Comparison of ENCODE assay signal across 17 mouse cellular contexts in the genomic region with DNA sequence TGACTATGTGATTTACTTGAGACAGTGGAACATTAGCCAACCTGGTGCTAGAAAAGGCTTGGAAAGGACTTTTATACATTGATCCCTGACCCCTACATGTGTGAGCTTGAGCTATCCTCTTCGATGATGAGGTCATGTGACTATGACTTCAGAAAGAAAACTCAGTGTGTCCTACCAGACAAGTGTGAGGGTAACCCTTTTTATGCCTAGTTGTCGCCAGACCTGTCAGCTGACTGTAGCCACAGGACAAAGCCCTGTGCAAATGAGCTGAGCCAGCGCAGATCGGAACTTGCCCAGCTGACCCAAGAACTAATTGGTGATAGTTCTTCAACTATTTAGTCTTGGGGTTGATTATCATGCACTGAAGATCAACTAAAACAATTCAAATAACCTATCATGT.
"Had no signal": no experiment of that assay in that cellular context is flagged by ENCODE, and none has a peak within 500 bp of the region (broad histone marks: within the 10 kb centered on the region; RNA-seq: fewer than 3 reads in every experiment).

No protein-coding gene starts in this region.

- H3K27ac ChIP-seq: neural tube, embryonic 12.5 days; neural tube, embryonic 13.5 days; neural tube, embryonic 15.5 days; stomach, embryonic 15.5 days; stomach, postnatal 0 days had no signal

- H3K9ac ChIP-seq: neural tube, embryonic 12.5 days; neural tube, embryonic 13.5 days; neural tube, embryonic 15.5 days; stomach, embryonic 15.5 days had no signal

- H3K27me3 ChIP-seq: neural tube, embryonic 12.5 days; stomach, embryonic 15.5 days had no signal

- H3K4me2 ChIP-seq: neural tube, embryonic 12.5 days; neural tube, embryonic 13.5 days; neural tube, embryonic 15.5 days; stomach, embryonic 15.5 days had no signal

- H3K4me3 ChIP-seq: neural tube, embryonic 12.5 days; neural tube, embryonic 13.5 days; neural tube, embryonic 15.5 days; stomach, embryonic 15.5 days had no signal

- H3K4me1 ChIP-seq: neural tube, embryonic 12.5 days; neural tube, embryonic 13.5 days; neural tube, embryonic 15.5 days had no signal

- H3K36me3 ChIP-seq: neural tube, embryonic 12.5 days; neural tube, embryonic 13.5 days; neural tube, embryonic 15.5 days; stomach, embryonic 15.5 days had no signal

- DNase-seq: retina, postnatal 1 day; right cerebral cortex, adult 18-20 months; right cerebral cortex, postnatal 14 days; right cerebral cortex, postnatal 25 days; right cerebral cortex, postnatal 4 days; spleen, adult 18-20 months; thymus, adult 18-20 months; thymus, adult 2 months; thymus, postnatal 14 days; thymus, postnatal 25 days; thymus, postnatal 36 days; thymus, postnatal 4 days had no signal

- H3K9me3 ChIP-seq: neural tube, embryonic 12.5 days; neural tube, embryonic 13.5 days; neural tube, embryonic 15.5 days; stomach, embryonic 15.5 days had no signal
